Mouse (Mus musculus): Measurements from ENCODE around the gene Fam126b. TPM values are rescaled to one million over a fixed set of nuclear protein-coding genes. Genes with fewer than 3 reads are reported as not detected.

Fam126b gene
- total RNA-seq, 2 experiments from 2014 or later, result 106 to 108 TPM

Other genes with a start within 250 kb of the Fam126b start
- gene Bzw1, start 193.4 kb downstream of the Fam126b start, total RNA-seq (2021), result 100 to 1,000 TPM; 208 to 225 TPM
- 100 to 1,000 TPM in 1 of 2 experiments, 10 to 100 TPM in 1; 95.1 to 107 TPM for gene Clk1, start 162.3 kb downstream of the Fam126b start, total RNA-seq (2021)
- 10 to 100 TPM; 17.8 to 18.9 TPM for gene Nif3l1, start 141.2 kb downstream of the Fam126b start, total RNA-seq (2021)
- 10 to 100 TPM; 22.4 to 25.1 TPM for gene Ppil3, start 140.8 kb downstream of the Fam126b start, total RNA-seq (2021)
- gene Orc2, start 81.2 kb downstream of the Fam126b start, total RNA-seq (2021), result 10 to 100 TPM; 21.6 to 23.1 TPM
- 100 to 1,000 TPM; 105 to 107 TPM for gene Ndufb3, start 61 bp upstream of the Fam126b start, total RNA-seq (2021)
- gene Als2cr12, start 109.7 kb upstream of the Fam126b start, total RNA-seq (2021), result not detected
- gene Cflar, start 125.2 kb upstream of the Fam126b start, total RNA-seq (2021), result 10 to 100 TPM; 24.0 to 24.5 TPM
- gene Casp8, start 209.1 kb upstream of the Fam126b start, total RNA-seq (2021), result 1 to 10 TPM; 4.2 to 4.7 TPM